Mouse (Mus musculus) hindbrain, postnatal 0 days (tissue): ENCODE measurements around the gene Ube2u. TPM values are rescaled to one million over a fixed set of nuclear protein-coding genes. Genes with fewer than 3 reads are reported as not detected.
A peak's percentile ranks its signal among the peaks of the same experiment; 100 is the strongest.

ENCODE experiments used
- ATAC-seq: fragments of 200-750 bp; cut with Nextera tagmentation; 2 replicates; pipeline ENCODE4 v1.8.0; 2017; ENCODE audit warnings: mild to moderate bottlenecking, moderate TSS enrichment, moderate library complexity
- DNase-seq: peaks from one replicate; pipeline ENCODE4 v3.0.0-alpha.2; 2015; ENCODE audit warnings: low spot score
- H3K27ac ChIP-seq: fragments of 300-500 bp; sonication (generic); 2 replicates; pipeline ENCODE4 v1.5.1; 2014; ENCODE audit warnings: mild to moderate bottlenecking
- H3K27me3 ChIP-seq: fragments of 300-500 bp; sonication (generic); 2 replicates; pipeline ENCODE4 v1.6.1; 2014; ENCODE audit warnings: low read length, mixed read lengths; ENCODE audit not compliant: insufficient read depth
- H3K36me3 ChIP-seq: fragments of 300-500 bp; sonication (generic); 2 replicates; pipeline ENCODE4 v1.6.1; 2014; ENCODE audit warnings: low read length, mixed read lengths; ENCODE audit not compliant: insufficient read depth
- H3K4me1 ChIP-seq: fragments of 300-500 bp; sonication (generic); 2 replicates; pipeline ENCODE4 v1.6.1; 2014; ENCODE audit warnings: antibody characterized with exemption, low read length, mixed read lengths; ENCODE audit not compliant: insufficient read depth
- H3K4me2 ChIP-seq: fragments of 300-500 bp; sonication (generic); 2 replicates; pipeline ENCODE4 v1.6.1; 2014; ENCODE audit warnings: low read depth, mild to moderate bottlenecking, low read length, moderate library complexity, mixed read lengths
- H3K4me3 ChIP-seq: fragments of 300-500 bp; sonication (generic); 2 replicates; pipeline ENCODE4 v1.5.1; 2014; ENCODE audit warnings: low read length
- H3K9ac ChIP-seq: fragments of 300-500 bp; sonication (generic); replicated peaks from 2 replicates; pipeline ENCODE4 v1.6.1; 2014; ENCODE audit warnings: mild to moderate bottlenecking, low read length, moderate library complexity, mixed read lengths
- H3K9me3 ChIP-seq: fragments of 300-500 bp; sonication (generic); 2 replicates; pipeline ENCODE4 v1.6.1; 2016; ENCODE audit warnings: low read length, mixed read lengths
- CTCF ChIP-seq: IDR thresholded peaks from 2 replicates; pipeline ENCODE4 v1.5.1; 2016; ENCODE audit warnings: antibody characterized with exemption, control low read depth, low read depth
- WGBS: fragments of 180-500 bp; shearing (Covaris S2); extraction: QIAGEN DNeasy Blood & Tissue Kit; methylation state at CpG from one replicate; pipeline ENCODE4 v1.1.7; 2014; 5-methylcytosine and 5-hydroxymethylcytosine counted together
- polyA plus RNA-seq: library from polyadenylated mRNA; unstranded; fragments of >200 nt; fragmentation: Nextera tagmentation; extraction: Ambion mirVana; gene quantifications from 2 replicates; pipeline ENCODE4 v1.2.1, GENCODE M21; 2015
- total RNA-seq: library from RNA; depleted of rRNA; stranded (reverse); fragments of >200 nt; gene quantifications from 2 replicates; pipeline ENCODE4 v1.2.3, GENCODE M21; 2014

Gene Ube2u
- total and polyA plus RNA-seq, 2 experiments from 2014 or later: 0.13 TPM; not detected in 1

DNA sequence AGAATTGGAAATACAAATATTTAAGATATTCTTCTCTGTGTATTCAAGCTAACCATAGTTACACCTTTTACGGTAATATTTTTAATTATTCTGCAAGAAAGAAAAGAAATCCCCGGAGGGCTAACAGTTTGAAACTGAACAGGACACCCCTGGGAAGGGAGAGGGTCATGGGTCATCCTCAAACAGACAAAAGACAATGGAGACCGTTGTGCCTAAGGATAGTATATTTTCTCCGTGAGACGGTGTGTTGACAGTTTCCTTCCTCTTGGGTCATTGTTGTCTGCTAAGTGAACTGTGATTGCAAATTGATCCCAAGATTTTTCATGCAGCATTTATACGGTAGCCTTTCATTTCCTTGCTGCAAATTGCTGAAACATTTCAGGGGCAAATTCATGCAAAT, 43.9 kb downstream of the Ube2u start:
- no peak for ATAC-seq
- Histone ChIP-seq H3K4me1 (no peaks in the 10 kb centered on the region), H3K9ac (no peak overlapping the region), H3K27ac (no peak overlapping the region), H3K27me3 (no peaks in the 10 kb centered on the region), H3K9me3 (no peaks in the 10 kb centered on the region), H3K4me2 (no peak overlapping the region), H3K36me3 (no peaks in the 10 kb centered on the region), H3K4me3 (no peak overlapping the region)
- WGBS: 16% methylated on average over 6 of the region's 6 CpGs
- TF ChIP-seq CTCF: no peak
- DNase-seq: no peak

DNA sequence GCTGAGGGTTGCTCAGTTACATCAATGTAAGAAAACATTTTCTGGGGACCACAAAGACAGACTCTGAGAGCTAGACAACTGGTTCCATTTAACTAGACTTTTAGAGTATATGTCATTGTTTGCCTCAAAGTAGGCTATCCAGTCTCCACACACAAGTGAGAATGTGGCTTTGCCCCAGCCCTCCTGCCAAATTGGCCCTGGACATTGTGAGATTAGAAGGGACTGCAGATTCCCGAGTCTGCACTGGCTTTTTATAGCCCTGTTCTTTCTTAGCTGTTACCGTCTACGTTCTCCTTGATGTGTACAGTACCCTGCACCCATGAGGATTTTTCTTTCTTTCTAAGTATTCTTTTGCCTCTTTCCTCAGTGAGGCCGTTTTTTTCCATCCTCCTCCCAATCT, 46.1 kb downstream of the Ube2u start:
- no peak for ATAC-seq
- TF ChIP-seq CTCF: no peak
- H3K4me1 ChIP-seq: no peaks in the 10 kb centered on the region

DNA sequence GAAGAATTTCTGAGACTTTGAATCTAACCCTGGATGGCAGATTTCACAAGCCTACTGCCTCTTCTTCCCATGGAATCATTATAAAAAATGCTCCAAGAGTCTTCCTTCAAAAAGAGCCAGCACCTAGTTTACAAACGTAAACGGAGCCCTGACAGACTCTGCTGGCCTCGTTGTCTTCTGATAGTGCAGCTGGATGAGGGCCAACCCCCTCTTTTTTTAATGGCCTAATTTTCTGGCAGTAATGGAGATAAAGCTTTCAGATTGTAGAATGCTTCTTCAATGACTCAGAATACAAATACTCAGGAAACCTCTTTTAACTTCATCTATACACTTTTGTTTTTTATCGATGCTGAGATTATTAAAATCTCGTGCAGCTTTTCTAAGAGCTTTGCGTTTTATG, 47.6 kb downstream of the Ube2u start:
- no peak for TF ChIP-seq CTCF
- Histone ChIP-seq H3K36me3 (no peaks in the 10 kb centered on the region), H3K4me1 (no peaks in the 10 kb centered on the region), H3K4me2 (no peak overlapping the region), H3K4me3 (no peak overlapping the region), H3K27ac (no peak overlapping the region), H3K9ac (no peak overlapping the region), H3K27me3 (no peaks in the 10 kb centered on the region), H3K9me3 (no peaks in the 10 kb centered on the region)
- DNase-seq (no peak), ATAC-seq (no peak)
- 45% methylated on average over 6 of the region's 6 CpGs for WGBS

More for the DNA sequence above, 46.1 kb downstream of the Ube2u start:
- no peaks in the 10 kb centered on the region for H3K27me3 ChIP-seq
- no peak overlapping the region for H3K9ac ChIP-seq
- 50% methylated on average over 4 of the region's 4 CpGs for WGBS
- no peak overlapping the region for H3K4me2 ChIP-seq
- DNase-seq: no peak
- H3K27ac ChIP-seq: no peak overlapping the region
- no peaks in the 10 kb centered on the region for H3K36me3 ChIP-seq
- no peak overlapping the region for H3K4me3 ChIP-seq
- no peaks in the 10 kb centered on the region for H3K9me3 ChIP-seq

DNA sequence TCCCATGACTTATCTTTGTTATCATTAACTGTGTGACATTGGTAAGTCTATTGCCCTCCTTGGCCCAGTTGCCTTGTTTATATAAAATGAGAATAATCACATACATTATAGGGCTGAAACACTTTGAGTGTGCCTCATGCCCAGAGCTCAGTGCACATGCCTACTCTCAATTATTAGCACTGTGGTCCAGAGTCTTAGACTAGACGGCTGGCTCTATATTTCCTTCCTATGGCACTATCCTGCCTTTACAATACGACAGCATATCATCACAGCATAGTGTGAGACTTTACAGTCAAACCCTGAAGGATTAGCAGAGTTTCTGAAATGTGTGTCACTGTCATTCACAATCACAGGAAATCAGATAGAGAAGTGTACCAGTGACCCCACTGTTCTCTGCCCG, 48.4 kb downstream of the Ube2u start:
- no peaks in the 10 kb centered on the region for H3K9me3 ChIP-seq
- no peak for ATAC-seq

DNA sequence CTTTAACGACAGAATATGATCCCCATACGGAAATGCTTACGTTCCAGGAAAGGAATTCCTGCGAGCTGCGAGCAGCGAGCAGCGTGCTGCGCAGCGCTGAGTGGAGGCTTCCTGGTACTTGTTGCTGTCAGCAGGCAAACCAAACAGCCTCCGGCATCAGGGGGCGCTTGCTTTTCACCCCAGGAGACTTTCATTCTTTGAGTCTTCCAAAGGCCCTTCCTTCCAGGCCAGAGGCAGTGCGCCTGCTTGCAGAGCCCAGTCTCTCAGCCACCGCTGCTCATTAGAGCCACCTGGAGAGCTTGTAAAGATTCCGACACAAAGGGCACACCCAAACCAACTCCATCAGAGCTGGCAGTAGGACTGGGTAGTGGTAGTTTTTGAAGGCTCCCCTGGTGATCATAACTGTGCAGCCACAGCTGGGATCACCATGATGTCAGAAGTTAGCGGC, 48.9 kb downstream of the Ube2u start:
- no peak overlapping the region for H3K9ac ChIP-seq
- no peaks in the 10 kb centered on the region for H3K4me1 ChIP-seq
- peak overlapping the region; percentile 36 for H3K4me2 ChIP-seq
- no peak overlapping the region for H3K27ac ChIP-seq
- ATAC-seq (no peak), DNase-seq (peak; percentile 39)
- no peaks in the 10 kb centered on the region for H3K36me3 ChIP-seq
- no peaks in the 10 kb centered on the region for H3K9me3 ChIP-seq
- WGBS: 12% methylated on average over 15 of the region's 15 CpGs
- H3K4me3 ChIP-seq: no peak overlapping the region
- no peak for TF ChIP-seq CTCF
- no peaks in the 10 kb centered on the region for H3K27me3 ChIP-seq

More for the DNA sequence above, 48.4 kb downstream of the Ube2u start:
- Histone ChIP-seq H3K36me3 (no peaks in the 10 kb centered on the region), H3K27ac (no peak overlapping the region), H3K4me3 (no peak overlapping the region), H3K4me1 (no peaks in the 10 kb centered on the region), H3K9ac (no peak overlapping the region), H3K27me3 (no peaks in the 10 kb centered on the region), H3K4me2 (peak overlapping the region; percentile 36)
- 24% methylated on average over 3 of the region's 3 CpGs for WGBS
- DNase-seq: no peak
- TF ChIP-seq CTCF: no peak

DNA sequence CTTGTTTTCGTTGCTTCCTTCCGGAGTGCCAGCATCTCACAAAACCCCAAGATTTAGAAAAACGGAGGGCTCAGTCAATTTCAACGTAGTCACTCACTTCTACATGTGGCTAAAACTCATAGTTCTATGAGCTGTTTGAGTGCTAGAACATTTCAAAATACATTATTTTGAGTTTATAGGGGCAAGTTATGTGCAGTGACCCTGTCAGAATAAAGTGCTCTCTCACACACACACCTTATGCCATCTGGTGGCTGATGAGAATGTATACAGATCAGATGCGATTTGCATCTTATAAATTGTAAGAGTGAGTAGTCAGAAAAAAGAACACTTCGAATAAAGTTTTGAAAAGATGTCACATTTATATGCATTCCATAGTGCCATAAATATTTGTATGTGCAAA, 55.0 kb downstream of the Ube2u start:
- H3K36me3 ChIP-seq: no peaks in the 10 kb centered on the region
- H3K27me3 ChIP-seq: no peaks in the 10 kb centered on the region
- H3K4me2 ChIP-seq: no peak overlapping the region
- ATAC-seq (no peak), DNase-seq (peak; percentile 69)
- H3K9ac ChIP-seq: no peak overlapping the region
- peak; percentile 75 for TF ChIP-seq CTCF
- H3K9me3 ChIP-seq: no peaks in the 10 kb centered on the region
- H3K27ac ChIP-seq: no peak overlapping the region
- H3K4me3 ChIP-seq: no peak overlapping the region
- H3K4me1 ChIP-seq: no peaks in the 10 kb centered on the region
- 71% methylated on average over 6 of the region's 6 CpGs for WGBS

DNA sequence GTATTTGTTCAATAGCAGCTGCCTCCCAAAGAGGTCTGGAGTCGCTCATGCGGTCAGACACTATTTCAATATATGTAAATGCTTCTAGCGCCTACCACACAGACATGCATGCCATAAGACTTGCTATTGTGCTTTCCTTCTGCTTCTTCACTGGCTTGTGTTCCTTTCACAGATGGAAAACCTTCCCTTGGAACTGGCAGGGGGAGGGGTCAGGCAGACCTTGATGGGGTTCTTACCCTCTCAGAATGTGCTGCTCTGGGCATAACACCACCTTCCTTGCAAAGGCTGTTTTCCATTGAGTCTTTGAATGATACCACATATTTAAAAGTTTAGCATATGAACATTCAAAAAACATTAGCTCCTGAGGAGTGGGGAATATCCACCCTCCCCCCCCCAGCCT, 56.3 kb downstream of the Ube2u start:
- DNase-seq (no peak), ATAC-seq (no peak)
- H3K27me3 ChIP-seq: no peaks in the 10 kb centered on the region
- H3K4me1 ChIP-seq: no peaks in the 10 kb centered on the region
- no peak for TF ChIP-seq CTCF
- H3K4me2 ChIP-seq: no peak overlapping the region
- H3K9ac ChIP-seq: no peak overlapping the region
- 29% methylated on average over 3 of the region's 3 CpGs for WGBS
- no peaks in the 10 kb centered on the region for H3K36me3 ChIP-seq
- no peaks in the 10 kb centered on the region for H3K9me3 ChIP-seq
- H3K4me3 ChIP-seq: no peak overlapping the region
- H3K27ac ChIP-seq: no peak overlapping the region
